Mouse (Mus musculus) small intestine, adult 2 months (tissue): Measurements from ENCODE around the gene Bag5.

ENCODE experiments used
- CTCF ChIP-seq: fragments of 200-500 bp; IDR thresholded peaks from 2 replicates; pipeline ENCODE4 v1.5.1; 2012; ENCODE audit warnings: low read depth, mild to moderate bottlenecking, control low read depth, inconsistent platforms, low read length, moderate library complexity, mixed read lengths; ENCODE audit not compliant: insufficient replicate concordance, insufficient read length; ENCODE audit errors: extremely low read depth
- POLR2A ChIP-seq: fragments of 200-500 bp; IDR thresholded peaks from 2 replicates; pipeline ENCODE4 v1.6.1; 2012; ENCODE audit warnings: low read depth, mild to moderate bottlenecking, control low read depth, inconsistent platforms, low read length, moderate library complexity

GRCm38 (mm10) chr12:111672176-111672575, 40.9 kb downstream of the Bag5 start, which contains the start of gene Ckb:
- TF ChIP-seq CTCF (no peak), POLR2A (peak; percentile 93)
